Mouse (Mus musculus) stomach, postnatal 0 days (tissue): ENCODE results near the gene Traf5. TPM values are rescaled to one million over a fixed set of nuclear protein-coding genes. Genes with fewer than 3 reads are reported as not detected.
A peak's percentile ranks its signal among the peaks of the same experiment; 100 is the strongest.

Experiments
- ATAC-seq: fragments of 200-750 bp; cut with Nextera tagmentation; 2 replicates; pipeline ENCODE4 v1.8.0; 2017; ENCODE audit not compliant: low FRiP score, low TSS enrichment
- DNase-seq: peaks from one replicate; pipeline ENCODE4 v3.0.0-alpha.2; 2016; ENCODE audit warnings: low spot score
- H3K27ac ChIP-seq: fragments of 300-500 bp; sonication (generic); replicated peaks from 2 replicates; pipeline ENCODE4 v1.5.1; 2014; ENCODE audit warnings: mild to moderate bottlenecking, control low read depth
- H3K27me3 ChIP-seq: fragments of 300-500 bp; sonication (generic); 2 replicates; pipeline ENCODE4 v1.6.1; 2014; ENCODE audit warnings: low read length; ENCODE audit not compliant: control insufficient read depth, insufficient read depth
- H3K36me3 ChIP-seq: fragments of 300-500 bp; sonication (generic); 2 replicates; pipeline ENCODE4 v1.6.1; 2014; ENCODE audit warnings: low read length, mixed read lengths; ENCODE audit not compliant: control insufficient read depth, insufficient read depth
- H3K4me1 ChIP-seq: fragments of 300-500 bp; sonication (generic); replicated peaks from 2 replicates; pipeline ENCODE4 v1.6.1; 2014; ENCODE audit warnings: antibody characterized with exemption; ENCODE audit not compliant: control insufficient read depth, insufficient read depth
- H3K4me2 ChIP-seq: fragments of 300-500 bp; sonication (generic); replicated peaks from 2 replicates; pipeline ENCODE4 v1.6.1; 2014; ENCODE audit warnings: low read depth, mild to moderate bottlenecking, control low read depth, moderate library complexity
- H3K4me3 ChIP-seq: fragments of 300-500 bp; sonication (generic); 2 replicates; pipeline ENCODE4 v1.5.1; 2014; ENCODE audit warnings: low read depth, low read length, control low read depth
- H3K9ac ChIP-seq: fragments of 300-500 bp; sonication (generic); 2 replicates; pipeline ENCODE4 v1.6.1; 2014; ENCODE audit warnings: mild to moderate bottlenecking, low read length, control low read depth, mixed read lengths
- H3K9me3 ChIP-seq: fragments of 300-500 bp; sonication (generic); 2 replicates; pipeline ENCODE4 v1.6.1; 2016; ENCODE audit warnings: low read length; ENCODE audit not compliant: control insufficient read depth
- CTCF ChIP-seq: IDR thresholded peaks from 2 replicates; pipeline ENCODE4 v1.5.1; 2016; ENCODE audit warnings: antibody characterized with exemption, low read depth, mild to moderate bottlenecking, moderate library complexity
- EP300 ChIP-seq: optimal IDR thresholded peaks from 2 replicates; pipeline ENCODE3; 2016; ENCODE audit warnings: antibody characterized with exemption
- WGBS: fragments of 180-500 bp; shearing (Covaris S2); extraction: QIAGEN DNeasy Blood & Tissue Kit; methylation state at CpG from one replicate; pipeline ENCODE4 v1.1.7; 2014; 5-methylcytosine and 5-hydroxymethylcytosine counted together
- polyA plus RNA-seq: library from polyadenylated mRNA; unstranded; fragments of >200 nt; fragmentation: Nextera tagmentation; extraction: Ambion mirVana; gene quantifications from 2 replicates; pipeline ENCODE4 v1.2.1, GENCODE M21; 2015

The Traf5 gene
- polyA plus RNA-seq, 1 experiment from 2014 or later: 17.7 TPM

GRCm38 (mm10) chr1:191986674-191987480 is 105.5 kb downstream of the Traf5 start:
- 0 out of 2 replicates have a peak, but pooled peaks have one; percentile 30 for ATAC-seq
- WGBS: 63% methylated on average over 8 of the region's 8 CpGs

GRCm38 (mm10) chr1:191981426-191982102 is 110.8 kb downstream of the Traf5 start:
- ATAC-seq: peak; percentile 44; the same call in 1 of the 2 replicates
- Histone ChIP-seq H3K9ac (no peak overlapping the region), H3K36me3 (no peaks in the 10 kb centered on the region), H3K4me3 (no peak overlapping the region), H3K27me3 (no peaks in the 10 kb centered on the region), H3K27ac (no peak overlapping the region), H3K4me2 (no peak overlapping the region), H3K9me3 (no peaks in the 10 kb centered on the region), H3K4me1 (no peaks in the 10 kb centered on the region; the same call in 1 of the 2 replicates)
- DNase-seq: no peak
- 17% methylated on average over 6 of the region's 6 CpGs for WGBS
- no peak for TF ChIP-seq EP300
- no peak for TF ChIP-seq CTCF

More at GRCm38 (mm10) chr1:191986674-191987480, 105.5 kb downstream of the Traf5 start:
- Histone ChIP-seq H3K4me2 (no peak overlapping the region), H3K36me3 (no peaks in the 10 kb centered on the region), H3K9me3 (no peaks in the 10 kb centered on the region), H3K4me1 (0 out of 2 replicates have a peak, but pooled peaks cover 2% of the 10 kb centered on the region), H3K4me3 (no peak overlapping the region), H3K27ac (no peak overlapping the region), H3K27me3 (no peaks in the 10 kb centered on the region), H3K9ac (no peak overlapping the region)
- TF ChIP-seq EP300 (no peak), CTCF (no peak)
- peak; percentile 44 for DNase-seq

GRCm38 (mm10) chr1:191977187-191977586 is 115.2 kb downstream of the Traf5 start, which contains the start of gene Rd3:
Gene Rd3 (plus strand): TSS chr1:191977370.
- no peaks in the 10 kb centered on the region for H3K36me3 ChIP-seq
- H3K27ac ChIP-seq: no peak within 1 kb of the TSS
- H3K4me1 ChIP-seq: no peaks in the 10 kb centered on the region; the same call in 1 of the 2 replicates
- TF ChIP-seq CTCF (no peak), EP300 (no peak)
- no peaks in the 10 kb centered on the region for H3K9me3 ChIP-seq
- H3K9ac ChIP-seq: no peak within 1 kb of the TSS
- 38% methylated on average over 5 of the region's 5 CpGs for WGBS
- no peak within 1 kb of the TSS for H3K4me3 ChIP-seq
- H3K4me2 ChIP-seq: no peak within 1 kb of the TSS
- no peaks in the 10 kb centered on the region for H3K27me3 ChIP-seq
- DNase-seq (peak; percentile 56), ATAC-seq (no peak; the same call in 1 of the 2 replicates)

GRCm38 (mm10) chr1:191974509-191975405 is 117.6 kb downstream of the Traf5 start:
- Histone ChIP-seq H3K4me3 (no peak overlapping the region), H3K4me2 (no peak overlapping the region), H3K9me3 (no peaks in the 10 kb centered on the region), H3K36me3 (no peaks in the 10 kb centered on the region), H3K9ac (no peak overlapping the region), H3K27ac (no peak overlapping the region), H3K27me3 (no peaks in the 10 kb centered on the region), H3K4me1 (no peaks in the 10 kb centered on the region)
- no peak for TF ChIP-seq CTCF
- TF ChIP-seq EP300: no peak
- WGBS: 62% methylated on average over 13 of the region's 13 CpGs
- DNase-seq (no peak), ATAC-seq (no peak)

- Histone ChIP-seq H3K27me3 (no peaks in the 10 kb centered on the region), H3K4me1 (no peaks in the 10 kb centered on the region), H3K9ac (no peak overlapping the region), H3K9me3 (no peaks in the 10 kb centered on the region), H3K36me3 (no peaks in the 10 kb centered on the region), H3K4me2 (no peak overlapping the region), H3K4me3 (no peak overlapping the region), H3K27ac (no peak overlapping the region)
- ATAC-seq (no peak), DNase-seq (no peak)
- TF ChIP-seq EP300 (no peak), CTCF (no peak)
- 80% methylated on average over 5 of the region's 5 CpGs for WGBS
These were observed 122.4 kb downstream of the Traf5 start for GRCm38 (mm10) chr1:191969939-191970338.
